Mouse (Mus musculus) gonadal fat pad, adult 2 months (tissue): ENCODE measurements around the gene Rhou. TPM values are rescaled to one million over a fixed set of nuclear protein-coding genes. Genes with fewer than 3 reads are reported as not detected.
"Not testable (repeated sequence)": the region's sequence is repeated elsewhere in the genome, so short reads cannot be mapped to it uniquely, and the experiment has no call there.

Source experiments
- DNase-seq: peaks from one replicate; pipeline ENCODE4 v3.0.0-alpha.2; 2012; ENCODE audit warnings: low read depth
- polyA plus RNA-seq: library from polyadenylated mRNA; depleted of rRNA; stranded (reverse); fragments of >200 nt; gene quantifications from 2 replicates; pipeline ENCODE4 v1.2.3, GENCODE M21; 2012; rRNA removed

Rhou gene
- 16.7 and 18.0 TPM in 2 replicates for polyA plus RNA-seq

DNA sequence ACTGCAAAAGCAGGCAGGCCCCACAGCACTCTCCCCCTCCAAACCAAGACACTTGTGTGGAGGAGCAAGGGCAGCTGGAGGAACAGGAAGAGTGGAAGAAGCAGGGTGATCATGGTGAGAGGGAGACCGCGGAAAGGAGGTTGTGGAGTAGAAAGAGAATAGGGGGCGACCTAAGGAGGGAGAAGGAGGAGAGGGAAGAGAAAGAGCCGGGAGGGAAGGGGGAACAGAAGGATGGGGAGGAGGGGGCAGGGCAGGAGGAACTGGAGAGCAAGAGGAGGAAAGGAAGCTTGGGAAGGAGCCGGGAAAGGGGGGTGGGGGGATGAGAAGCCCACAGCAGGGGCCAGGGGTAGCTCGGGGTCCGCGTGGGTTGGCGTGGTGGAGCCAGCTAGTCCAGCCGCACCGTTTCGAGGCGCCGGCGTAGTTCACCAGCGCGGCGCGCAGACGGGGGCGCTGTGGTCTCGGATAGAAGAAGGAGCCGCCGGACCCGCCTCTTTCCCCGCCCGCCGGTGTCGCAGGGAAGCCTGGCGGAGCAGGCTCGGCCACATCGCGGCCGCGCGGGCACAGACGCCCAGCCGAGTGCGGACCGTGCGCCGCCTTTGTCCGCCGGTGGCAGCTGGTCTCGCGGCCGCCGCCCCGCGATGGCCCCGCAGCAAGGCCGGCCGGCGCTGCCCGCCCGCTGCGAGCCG, at the start of gene Rhou:
Gene Rhou (plus strand): TSS at position 622 of the 686 bp plus-strand sequence.
- DNase-seq, result no peak

DNA sequence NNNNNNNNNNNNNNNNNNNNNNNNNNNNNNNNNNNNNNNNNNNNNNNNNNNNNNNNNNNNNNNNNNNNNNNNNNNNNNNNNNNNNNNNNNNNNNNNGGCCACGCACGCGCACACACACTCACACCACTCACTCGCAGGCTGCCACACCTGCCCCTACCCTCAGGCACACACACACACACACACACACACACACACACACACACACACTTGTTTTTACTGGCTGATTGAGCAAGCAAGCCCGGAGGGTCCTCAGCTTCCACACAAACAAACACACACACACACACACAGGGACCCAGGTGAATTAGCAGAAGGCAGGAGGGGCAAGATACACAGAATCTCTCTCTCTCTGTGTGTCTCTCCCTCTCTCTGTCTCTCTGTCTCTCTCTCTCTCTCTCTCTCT, 41.1 kb upstream of the Rhou start:
- not testable (repeated sequence) for DNase-seq

DNA sequence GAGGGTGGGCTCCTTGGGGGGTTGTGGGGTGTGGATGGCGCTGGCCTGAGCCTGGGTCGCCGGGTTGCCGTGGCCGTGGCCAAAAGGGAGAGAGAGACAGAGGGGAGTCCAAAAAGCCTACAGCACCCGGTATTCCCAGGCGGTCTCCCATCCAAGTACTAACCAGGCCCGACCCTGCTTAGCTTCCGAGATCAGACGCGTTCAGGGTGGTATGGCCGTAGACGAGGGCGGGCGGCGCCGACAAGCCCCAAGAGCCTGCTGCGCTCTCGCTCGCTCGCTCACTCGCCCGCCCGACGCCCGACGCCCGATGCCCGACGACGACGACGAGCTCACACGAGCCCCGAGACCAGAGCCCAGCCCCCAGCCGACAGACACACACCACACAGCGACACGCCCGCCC, 30.2 kb upstream of the Rhou start:
- DNase-seq, result not testable (repeated sequence)

DNA sequence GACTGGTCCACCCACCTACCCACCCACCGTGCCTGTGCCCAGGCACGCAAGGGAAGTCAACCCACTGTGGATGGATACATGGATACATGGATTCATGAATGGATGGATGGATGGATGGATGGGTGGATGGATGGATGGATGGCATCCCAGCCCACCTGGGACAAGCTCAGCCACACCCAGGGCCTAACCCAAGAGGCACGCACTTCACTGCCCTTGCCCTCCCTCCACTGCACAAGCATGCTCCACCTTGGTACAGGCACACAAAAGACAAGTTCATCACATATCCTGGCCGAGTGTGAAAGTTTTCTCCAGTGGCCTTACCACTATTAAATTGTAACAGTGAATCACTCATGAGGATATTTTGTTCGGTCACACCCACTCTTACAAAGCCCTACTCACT, 29.5 kb upstream of the Rhou start:
- no peak for DNase-seq

GRCm38 (mm10) chr8:123624702-123625101, 29.0 kb upstream of the Rhou start:
- no peak for DNase-seq

DNA sequence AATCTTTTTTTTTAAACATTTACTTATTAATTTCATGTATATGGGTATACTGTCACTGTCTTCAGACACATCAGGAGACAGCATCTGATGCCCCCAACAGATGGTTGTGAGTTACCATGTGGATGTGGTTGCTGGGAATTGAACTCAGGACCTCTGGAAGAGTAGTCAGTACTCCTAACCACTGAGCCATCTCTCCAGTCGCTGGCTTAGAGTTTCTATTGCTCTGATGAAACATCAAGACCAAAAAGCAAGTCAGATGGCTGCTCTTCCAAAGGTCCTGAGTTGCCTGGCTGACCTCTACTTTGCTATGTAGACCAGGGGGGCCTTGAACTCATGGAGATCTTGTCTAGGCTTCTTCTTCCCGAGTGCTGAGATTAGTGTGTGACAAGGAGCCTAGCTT, 28.0 kb upstream of the Rhou start:
- no peak for DNase-seq

- DNase-seq, result no peak
Observed at GRCm38 (mm10) chr8:123627410-123628147, 26.1 kb upstream of the Rhou start.

- no peak for DNase-seq
Observed at GRCm38 (mm10) chr8:123628253-123628967, 25.3 kb upstream of the Rhou start.

DNA sequence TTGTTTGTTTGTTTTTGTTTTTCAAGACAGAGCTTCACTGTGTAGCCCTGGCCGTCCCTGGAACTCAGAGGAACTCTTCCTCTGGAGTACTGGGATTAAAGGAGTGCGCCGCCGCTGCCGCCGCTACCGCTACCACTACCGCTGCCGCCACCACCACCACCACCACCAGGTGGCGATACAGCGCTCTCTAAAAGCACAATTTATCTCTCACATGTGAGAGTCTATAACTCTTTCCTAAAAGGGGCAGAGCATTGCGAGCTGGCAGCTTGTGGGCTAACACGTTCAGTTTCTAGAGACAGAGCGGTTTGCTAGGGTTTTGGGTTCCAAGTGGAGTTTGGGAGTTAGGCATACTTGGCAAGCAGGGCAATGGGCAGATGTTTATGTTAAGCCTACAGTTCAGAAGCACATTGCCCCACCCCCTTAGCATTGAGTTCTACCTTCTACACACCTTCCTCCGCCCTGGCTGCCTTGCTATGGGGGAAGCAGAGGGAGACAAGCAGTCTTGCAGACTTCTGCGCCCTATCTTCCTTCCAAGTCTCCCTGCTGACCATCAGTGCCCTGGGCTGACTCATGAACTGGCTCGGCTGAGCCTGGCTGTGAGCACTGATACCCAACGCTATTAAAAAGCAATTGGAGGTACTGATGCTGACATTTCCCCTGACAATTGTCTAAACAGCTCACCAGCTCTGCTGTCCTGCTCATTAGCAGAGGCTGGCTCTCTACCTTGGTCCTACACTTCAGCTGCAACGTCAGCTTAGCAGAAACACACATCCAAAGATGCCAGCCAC, 24.6 kb upstream of the Rhou start:
- DNase-seq, result no peak

DNA sequence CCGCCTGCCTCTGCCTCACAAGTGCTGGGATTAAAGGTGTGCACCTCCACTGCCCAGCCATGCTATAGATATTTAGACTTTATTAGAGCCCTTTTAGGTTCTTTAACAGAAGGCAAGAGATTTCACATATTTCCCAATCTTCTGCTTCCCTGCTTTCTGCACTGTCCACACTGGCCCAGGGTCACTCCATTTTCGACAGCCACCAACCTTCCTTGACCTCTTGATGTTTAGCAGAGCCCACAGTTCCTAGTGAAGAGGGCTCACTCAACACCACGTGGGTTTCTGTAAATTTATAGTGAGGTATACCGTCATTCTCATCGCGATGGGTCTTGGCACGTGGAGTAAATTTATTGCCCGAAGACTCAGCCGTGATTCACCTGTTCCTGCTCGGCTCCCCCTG, 23.7 kb upstream of the Rhou start:
- DNase-seq, result no peak

DNA sequence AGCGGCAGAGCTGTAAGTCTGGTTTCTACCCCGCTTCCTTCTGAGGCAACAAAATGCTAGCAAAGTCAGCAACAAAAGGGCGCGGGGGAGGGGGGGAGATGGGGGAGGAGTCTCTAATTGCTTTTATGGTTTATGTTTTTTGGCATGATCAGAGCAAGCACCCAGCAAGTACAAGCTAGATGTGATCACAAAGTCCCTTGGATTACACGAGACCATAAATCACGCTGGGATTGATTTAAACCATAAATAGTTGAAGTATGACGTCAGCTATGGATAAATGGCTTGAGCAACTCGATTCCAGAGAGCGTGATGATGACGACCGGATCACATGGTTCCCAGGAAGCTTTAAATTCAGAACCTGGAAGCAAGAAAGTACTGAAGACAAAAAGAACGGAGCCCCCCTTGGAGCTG, 22.9 kb upstream of the Rhou start:
- no peak for DNase-seq

DNA sequence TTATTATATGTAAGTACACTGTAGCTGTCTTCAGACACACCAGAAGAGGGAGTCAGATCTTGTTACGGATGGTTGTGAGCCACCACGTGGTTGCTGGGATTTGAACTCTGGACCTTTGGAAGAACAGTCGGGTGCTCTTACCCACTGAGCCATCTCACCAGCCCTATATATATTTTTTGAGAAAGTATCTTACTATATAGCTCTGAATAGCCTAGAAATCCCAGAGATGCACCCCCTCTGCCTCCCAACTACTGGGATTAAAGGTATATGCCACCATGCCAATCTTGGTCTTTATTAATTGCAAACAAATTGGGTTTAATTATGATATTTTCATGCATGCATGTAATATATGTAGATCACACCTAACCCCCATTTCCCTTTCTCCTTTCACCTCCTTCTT, 22.0 kb upstream of the Rhou start:
- DNase-seq, result not testable (repeated sequence)

DNA sequence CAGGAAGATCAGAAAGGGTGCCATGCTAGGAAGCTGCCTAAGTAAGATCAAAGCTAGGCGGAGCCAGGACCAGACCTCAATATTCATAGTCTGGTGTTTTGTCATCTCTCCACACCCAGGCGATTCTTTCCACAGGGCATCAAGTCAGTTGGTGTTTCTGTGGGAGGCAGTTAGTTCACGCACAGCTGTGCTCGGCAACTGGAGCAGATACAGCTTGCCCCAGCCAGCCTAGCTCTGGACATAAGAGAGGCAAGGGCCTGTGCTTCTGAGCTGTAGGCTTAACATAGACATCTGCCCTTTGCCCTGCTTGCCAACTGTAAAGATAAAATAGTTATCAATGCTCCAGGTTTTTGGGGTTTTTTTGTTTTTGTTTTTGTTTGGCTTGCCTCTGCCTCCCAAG, 21.5 kb upstream of the Rhou start:
- DNase-seq, result no peak

GRCm38 (mm10) chr8:123633801-123634200, 19.9 kb upstream of the Rhou start:
- no peak for DNase-seq

- DNase-seq, result no peak
Observed at GRCm38 (mm10) chr8:123634395-123635131, 19.2 kb upstream of the Rhou start.

DNA sequence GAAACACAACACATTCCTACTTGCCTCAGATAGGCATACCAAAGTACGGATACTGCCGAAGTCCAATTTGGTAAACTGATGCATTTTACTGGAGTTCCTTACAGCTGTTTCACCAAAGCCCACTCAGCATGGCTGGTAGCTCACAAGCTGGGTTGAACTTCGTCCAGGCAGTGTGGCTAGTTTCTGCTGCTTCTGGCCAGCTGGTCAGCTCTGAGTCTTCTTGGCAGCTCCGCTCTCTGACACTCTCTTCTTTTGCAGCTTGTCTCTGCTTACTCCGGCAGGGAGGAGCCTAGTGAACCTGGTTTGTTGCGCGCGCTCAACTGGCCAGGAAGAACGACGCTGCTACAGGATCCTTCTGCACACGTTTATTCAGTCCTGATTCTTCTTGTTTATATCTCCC, 18.1 kb upstream of the Rhou start:
- DNase-seq, result no peak

GRCm38 (mm10) chr8:123643330-123644051, 10.2 kb upstream of the Rhou start:
- no peak for DNase-seq

- no peak for DNase-seq
Observed at GRCm38 (mm10) chr8:123645229-123645628, 8.5 kb upstream of the Rhou start.

- no peak for DNase-seq
Observed at GRCm38 (mm10) chr8:123648245-123649170, 5.2 kb upstream of the Rhou start.
